Mouse (Mus musculus) cerebellum, adult 8-10 months (tissue): ENCODE measurements around the gene Btbd9.
A peak's percentile ranks its signal among the peaks of the same experiment; 100 is the strongest.

Experiments
- DNase-seq: peaks from one replicate; pipeline ENCODE4 v3.0.0; 2022

Gene Btbd9

GRCm38 (mm10) chr17:30378221-30379010 is 197.9 kb downstream of the Btbd9 start:
- DNase-seq: no peak

GRCm38 (mm10) chr17:30377754-30378153 is 198.5 kb downstream of the Btbd9 start:
- DNase-seq: no peak

- DNase-seq: no peak
Observed at GRCm38 (mm10) chr17:30375107-30375506, 201.2 kb downstream of the Btbd9 start.

- DNase-seq: no peak
Observed at GRCm38 (mm10) chr17:30368559-30368958, 207.7 kb downstream of the Btbd9 start.

- DNase-seq: no peak
Observed at GRCm38 (mm10) chr17:30364701-30365100, 211.6 kb downstream of the Btbd9 start.

- no peak for DNase-seq
Observed at GRCm38 (mm10) chr17:30363365-30363764, 212.9 kb downstream of the Btbd9 start.

GRCm38 (mm10) chr17:30360654-30361053 is 215.6 kb downstream of the Btbd9 start:
- no peak for DNase-seq

GRCm38 (mm10) chr17:30359392-30359791 is 216.9 kb downstream of the Btbd9 start:
- DNase-seq: no peak

GRCm38 (mm10) chr17:30355431-30355830 is 220.9 kb downstream of the Btbd9 start:
- DNase-seq: no peak

GRCm38 (mm10) chr17:30354381-30354780 is 221.9 kb downstream of the Btbd9 start:
- DNase-seq: no peak

GRCm38 (mm10) chr17:30348031-30348430 is 228.3 kb downstream of the Btbd9 start:
- DNase-seq: no peak

GRCm38 (mm10) chr17:30347101-30347613 is 229.1 kb downstream of the Btbd9 start:
- DNase-seq: no peak

- DNase-seq: no peak
Observed at GRCm38 (mm10) chr17:30345008-30345407, 231.3 kb downstream of the Btbd9 start.

- no peak for DNase-seq
Observed at GRCm38 (mm10) chr17:30343701-30344473, 232.4 kb downstream of the Btbd9 start.

- no peak for DNase-seq
Observed at GRCm38 (mm10) chr17:30341556-30341955, 234.7 kb downstream of the Btbd9 start.

GRCm38 (mm10) chr17:30340495-30341126 is 235.7 kb downstream of the Btbd9 start:
- DNase-seq: no peak

- no peak for DNase-seq
Observed at GRCm38 (mm10) chr17:30339317-30339716, 237.0 kb downstream of the Btbd9 start.

GRCm38 (mm10) chr17:30336816-30337215 is 239.5 kb downstream of the Btbd9 start:
- no peak for DNase-seq

GRCm38 (mm10) chr17:30336280-30336679 is 240.0 kb downstream of the Btbd9 start:
- DNase-seq: no peak

GRCm38 (mm10) chr17:30335746-30336145 is 240.5 kb downstream of the Btbd9 start:
- peak; percentile 12 for DNase-seq

GRCm38 (mm10) chr17:30334257-30334656 is 242.0 kb downstream of the Btbd9 start:
- no peak for DNase-seq

- DNase-seq: no peak
Observed at GRCm38 (mm10) chr17:30333136-30333535, 243.2 kb downstream of the Btbd9 start.

GRCm38 (mm10) chr17:30331380-30331779 is 244.9 kb downstream of the Btbd9 start:
- no peak for DNase-seq
